Mouse (Mus musculus): ENCODE measurements around the gene Csnk2b.
"Not testable (repeated sequence)": the region's sequence is repeated elsewhere in the genome, so short reads cannot be mapped to it uniquely, and the experiment has no call there.

Csnk2b gene

DNA sequence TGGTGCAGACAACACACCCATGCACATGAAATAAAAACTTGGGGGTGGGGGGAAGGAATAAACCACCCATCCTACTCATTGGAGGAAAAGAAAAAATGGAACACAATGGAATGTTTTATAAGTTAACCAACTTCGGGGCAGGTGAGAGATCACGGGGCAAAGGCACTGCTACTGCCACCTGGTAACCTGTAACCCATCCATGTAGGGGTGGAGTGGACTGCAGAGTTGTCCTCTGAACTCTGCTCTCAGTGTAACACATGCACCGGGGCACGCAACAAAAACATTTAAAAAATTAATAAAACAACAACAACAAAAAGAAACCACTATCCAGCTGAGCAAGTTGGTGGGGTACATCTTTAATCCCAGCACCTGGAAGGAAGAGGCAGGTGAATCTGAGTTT lies 30.3 kb upstream of the Csnk2b start:
- no peak for DNase-seq (ENCODE audit: low spot score)

DNA sequence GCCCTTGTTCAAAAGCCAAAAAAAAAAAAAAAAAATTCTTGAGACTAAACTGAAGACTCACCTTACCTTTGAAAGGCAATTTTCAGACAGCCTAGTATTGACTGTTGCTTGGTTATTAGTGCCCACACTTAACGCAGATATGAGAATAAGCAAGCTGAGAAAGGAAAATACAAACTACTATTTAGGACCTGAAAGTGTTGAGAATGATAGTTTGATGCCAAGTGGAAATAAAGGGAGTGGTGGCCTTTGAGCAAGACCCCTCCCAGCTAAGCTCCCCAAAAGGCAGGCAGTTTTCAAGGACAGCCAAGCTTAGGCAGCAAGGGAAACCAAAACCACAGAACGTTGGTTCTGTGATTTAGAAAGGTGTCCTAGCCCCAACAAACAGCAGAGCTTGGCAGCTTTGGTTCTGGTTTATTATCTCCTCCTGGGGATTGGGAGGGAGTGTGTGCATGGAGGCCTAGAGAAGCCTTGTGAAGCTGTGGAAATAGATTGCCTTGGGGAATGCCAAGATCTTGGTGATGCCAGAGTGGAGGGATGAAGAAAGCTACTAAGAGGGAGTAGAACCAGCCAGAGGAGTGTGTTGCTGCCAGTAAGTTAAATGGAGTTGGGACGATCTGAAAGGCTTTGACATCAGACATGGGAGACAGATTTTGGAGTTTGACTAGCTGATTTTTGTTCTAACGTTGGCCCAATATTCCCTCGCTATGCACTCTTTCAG lies 26.2 kb upstream of the Csnk2b start:
- no peak for DNase-seq (ENCODE audit: low spot score)

GRCm38 (mm10) chr17:35147348-35147747 lies 25.5 kb upstream of the Csnk2b start:
- no peak for DNase-seq (ENCODE audit: low spot score)

DNA sequence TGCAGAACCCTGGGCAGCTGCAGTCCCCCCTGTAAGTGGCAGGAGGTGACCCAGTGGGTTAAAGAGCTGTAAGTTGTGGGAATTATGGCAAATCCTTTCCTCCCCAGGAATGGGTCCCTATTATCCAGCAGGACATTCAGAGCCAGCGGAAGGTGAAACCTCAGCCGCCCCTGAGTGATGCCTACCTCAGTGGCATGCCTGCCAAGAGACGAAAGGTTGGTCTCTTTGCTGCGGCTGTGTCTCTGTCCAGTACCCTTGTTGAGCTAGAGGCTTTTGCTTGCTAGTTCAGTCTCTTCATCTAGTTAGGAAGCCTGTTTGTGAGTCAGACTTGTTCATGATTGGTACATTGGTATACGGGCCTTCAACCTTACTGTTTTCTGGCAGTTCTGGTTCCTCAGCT lies 24.3 kb upstream of the Csnk2b start:
- DNase-seq (ENCODE audit: low spot score): no peak

DNA sequence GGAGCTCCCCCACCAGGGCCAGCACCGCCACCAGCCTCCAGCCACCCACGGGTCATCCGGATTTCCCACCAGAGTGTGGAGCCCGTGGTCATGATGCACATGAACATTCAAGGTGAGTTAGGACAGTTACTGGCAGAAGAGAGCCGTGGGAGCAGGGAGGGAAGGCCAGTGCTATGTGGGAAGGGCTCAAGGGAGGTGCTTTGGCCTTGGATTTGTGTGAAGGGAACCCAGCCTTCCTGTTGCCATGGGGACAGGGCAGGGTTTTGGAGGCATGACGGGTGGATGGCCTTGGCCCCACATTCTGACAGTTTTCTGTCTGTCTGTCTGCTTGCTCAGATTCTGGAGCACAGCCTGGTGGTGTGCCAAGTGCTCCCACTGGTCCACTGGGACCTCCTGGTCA lies 20.1 kb upstream of the Csnk2b start:
- DNase-seq (ENCODE audit: low spot score): no peak

DNA sequence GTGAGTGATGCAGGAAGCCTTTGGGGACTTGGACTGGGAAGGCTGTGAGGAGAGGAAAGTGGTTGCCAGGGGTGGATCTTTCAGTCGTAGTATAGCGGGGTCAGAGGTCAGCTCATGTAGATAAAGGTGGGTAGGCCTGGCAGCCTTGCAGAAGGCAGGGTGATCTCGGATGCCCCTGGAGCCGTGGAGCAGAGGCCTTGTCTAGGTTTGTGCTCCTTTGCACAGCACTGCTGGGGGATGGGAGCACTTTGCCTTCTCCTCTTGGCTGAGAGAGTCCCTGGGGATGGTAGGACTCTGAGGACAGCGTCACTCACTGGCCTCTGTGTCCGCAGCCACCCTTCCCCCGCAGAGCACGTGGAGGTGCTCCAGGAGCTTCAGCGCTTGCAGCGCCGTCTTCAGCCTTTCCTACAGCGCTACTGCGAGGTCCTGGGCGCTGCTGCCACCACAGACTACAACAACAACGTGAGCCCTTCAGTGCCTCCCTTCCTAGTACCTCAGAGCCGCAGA lies 18.7 kb upstream of the Csnk2b start:
- DNase-seq (ENCODE audit: low spot score): no peak

DNA sequence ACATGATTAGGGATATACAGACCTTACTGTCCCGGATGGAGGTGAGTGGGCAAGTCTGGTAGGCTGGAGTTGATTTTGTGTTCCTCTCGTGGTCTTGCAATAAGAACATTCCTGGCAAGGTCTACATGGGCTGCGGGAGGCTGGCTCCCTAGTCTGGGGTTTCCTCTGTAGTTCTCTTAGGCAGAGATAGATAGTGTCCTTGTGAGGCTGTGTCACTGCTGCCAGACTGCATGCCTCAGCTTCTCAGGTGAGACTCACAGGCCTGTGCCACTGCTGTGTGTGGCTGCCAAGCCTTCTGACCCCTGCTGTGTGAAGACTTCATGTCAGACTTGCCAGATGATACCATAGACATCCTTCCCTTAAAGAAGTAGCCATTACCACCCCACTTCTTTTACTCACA lies 17.4 kb upstream of the Csnk2b start:
- DNase-seq (ENCODE audit: low spot score): no peak

GRCm38 (mm10) chr17:35135591-35136320 lies 13.9 kb upstream of the Csnk2b start:
- DNase-seq (ENCODE audit: low spot score): no peak

- peak; percentile 68 for DNase-seq (ENCODE audit: low spot score)
Measured at GRCm38 (mm10) chr17:35134801-35135590, 13.1 kb upstream of the Csnk2b start, which contains the start of gene Bag6. TSS of gene Bag6 (plus strand) at chr17:35135178.

GRCm38 (mm10) chr17:35133517-35133916 lies 11.7 kb upstream of the Csnk2b start:
- DNase-seq (ENCODE audit: low spot score): no peak

GRCm38 (mm10) chr17:35132174-35132560 lies 10.3 kb upstream of the Csnk2b start:
- no peak for DNase-seq (ENCODE audit: low spot score)

DNA sequence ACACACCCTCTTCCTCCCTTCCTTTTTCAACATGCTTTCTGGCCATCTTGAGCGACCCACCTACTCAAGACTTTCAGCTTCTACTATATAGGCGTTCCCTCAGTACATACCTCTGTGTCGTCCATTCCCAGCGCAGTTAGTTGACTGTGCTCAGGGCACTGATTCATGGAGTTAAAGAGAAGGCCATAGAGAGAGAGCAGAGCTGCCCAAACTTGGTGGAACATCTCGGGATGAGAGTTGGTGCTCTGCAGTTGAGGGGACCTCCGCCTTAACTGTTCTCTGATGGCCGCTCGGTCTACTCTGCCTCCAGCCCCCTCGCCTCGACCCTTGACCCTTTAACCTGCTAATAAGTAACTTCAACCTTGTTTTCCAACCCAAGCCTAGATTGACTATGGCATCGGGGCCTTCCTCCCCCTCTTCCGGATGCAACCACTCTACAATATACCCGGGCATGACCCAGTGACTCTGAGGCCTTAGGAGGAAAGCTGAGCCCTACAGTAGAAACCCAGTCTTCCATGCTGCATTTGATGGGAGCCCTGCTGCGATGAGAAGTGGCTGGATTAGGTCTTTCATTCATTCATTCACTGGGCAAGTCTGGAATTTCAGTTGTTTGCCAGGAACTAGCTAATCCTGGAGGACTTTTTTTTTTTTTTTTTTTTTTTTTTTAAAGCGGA lies 9.8 kb upstream of the Csnk2b start, which contains the start of gene Apom:
Gene Apom (minus strand): TSS at position 551 of the 674 bp plus-strand sequence.
- DNase-seq (ENCODE audit: low spot score): no peak

DNA sequence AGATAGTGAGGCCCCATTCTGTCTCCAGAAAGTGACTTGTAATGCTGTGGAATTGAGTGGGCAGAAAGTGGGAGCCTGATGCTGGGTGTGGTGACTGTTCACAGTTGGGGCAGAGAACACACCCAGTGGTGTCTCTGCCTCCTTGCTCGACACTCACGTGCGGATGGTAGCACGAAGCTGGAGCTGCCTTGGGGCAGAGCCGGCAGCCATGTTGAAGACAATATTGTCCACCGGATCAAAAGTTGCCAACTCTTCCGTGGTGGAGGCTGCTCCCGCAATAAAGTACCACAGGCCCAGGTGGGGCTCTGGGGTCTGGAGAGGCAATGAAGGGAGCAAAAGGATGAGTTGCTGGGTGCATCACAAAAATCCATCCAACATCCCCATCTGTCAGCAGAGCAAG lies 9.2 kb upstream of the Csnk2b start:
- no peak for DNase-seq (ENCODE audit: low spot score)

GRCm38 (mm10) chr17:35128996-35129395 lies 7.1 kb upstream of the Csnk2b start:
- DNase-seq (ENCODE audit: low spot score): no peak

DNA sequence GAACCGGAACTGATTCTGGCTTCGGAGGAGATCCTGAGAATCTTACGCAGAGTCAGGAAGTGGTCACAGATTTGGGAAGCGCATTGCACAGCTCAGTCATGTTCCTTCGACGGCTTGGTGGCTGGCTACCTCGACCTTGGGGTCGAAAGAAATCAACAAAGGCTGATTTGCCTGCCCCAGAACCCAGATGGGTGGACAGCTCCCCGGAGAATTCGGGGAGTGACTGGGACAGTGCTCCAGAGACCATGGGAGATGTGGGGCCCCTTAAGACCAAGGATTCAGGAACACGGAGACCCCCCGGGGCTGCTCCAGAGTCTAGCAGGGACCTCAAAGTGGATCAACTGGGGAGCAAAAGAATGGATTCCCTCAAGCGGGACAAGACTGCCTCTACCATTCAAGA lies 5.2 kb upstream of the Csnk2b start:
- no peak for DNase-seq (ENCODE audit: low spot score)

- no peak for DNase-seq (ENCODE audit: low spot score)
Measured at GRCm38 (mm10) chr17:35126206-35126611, 4.4 kb upstream of the Csnk2b start, which contains the start of gene D17H6S53E. TSS of gene D17H6S53E (plus strand) at chr17:35126373.

- DNase-seq (ENCODE audit: low spot score): no peak
Measured at GRCm38 (mm10) chr17:35125578-35125977, 3.7 kb upstream of the Csnk2b start.

DNA sequence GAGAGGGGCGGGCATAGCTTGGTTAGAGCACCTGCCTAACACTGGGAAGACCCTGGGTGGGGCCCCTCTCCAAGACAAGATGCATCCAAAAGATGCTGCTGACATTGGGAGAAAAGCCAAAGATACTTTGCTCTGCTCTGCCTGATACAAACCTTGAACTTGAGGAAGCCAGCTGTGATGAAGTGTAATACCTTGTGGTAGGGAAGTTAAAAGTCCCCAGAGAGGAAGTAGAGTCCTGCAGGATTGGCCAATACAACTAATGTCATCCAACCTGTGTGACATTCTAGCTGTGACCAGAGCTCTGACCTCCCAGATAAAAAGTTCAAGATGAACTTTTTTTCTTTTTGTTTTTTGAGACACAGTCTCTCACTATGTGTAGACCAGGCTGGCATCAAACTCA lies 3.2 kb upstream of the Csnk2b start:
- DNase-seq (ENCODE audit: low spot score): no peak

DNA sequence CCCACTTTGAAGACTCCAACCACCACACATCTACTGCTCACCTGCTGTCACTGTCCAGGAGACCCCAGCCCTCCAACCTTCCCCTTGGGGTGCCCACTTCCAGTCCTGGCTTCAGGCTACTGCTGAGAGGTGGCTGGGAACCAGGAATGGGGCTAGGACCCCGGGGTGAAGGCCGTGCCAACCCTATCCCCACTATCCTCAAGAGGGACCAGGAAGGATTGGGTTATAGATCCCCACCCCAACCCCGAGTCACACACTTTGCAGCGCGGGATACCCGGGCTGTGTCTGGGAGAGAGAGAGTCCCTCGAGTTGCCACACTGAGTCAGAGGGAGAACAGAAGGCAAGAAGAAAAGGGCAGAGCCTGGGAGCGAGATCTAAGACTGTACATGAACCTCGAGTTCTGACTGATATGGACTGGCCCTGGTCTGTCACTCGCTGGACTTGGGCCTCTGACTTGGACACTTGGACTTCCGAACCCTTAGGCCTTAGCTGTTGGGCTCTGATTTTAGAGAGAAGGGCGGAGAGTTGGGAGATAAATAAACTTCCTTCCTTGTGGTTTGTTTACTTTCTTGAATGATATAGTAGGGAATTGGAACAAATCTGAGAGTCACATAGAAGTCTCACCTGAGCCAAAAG lies 2.5 kb upstream of the Csnk2b start:
- DNase-seq (ENCODE audit: low spot score): not testable (repeated sequence)

DNA sequence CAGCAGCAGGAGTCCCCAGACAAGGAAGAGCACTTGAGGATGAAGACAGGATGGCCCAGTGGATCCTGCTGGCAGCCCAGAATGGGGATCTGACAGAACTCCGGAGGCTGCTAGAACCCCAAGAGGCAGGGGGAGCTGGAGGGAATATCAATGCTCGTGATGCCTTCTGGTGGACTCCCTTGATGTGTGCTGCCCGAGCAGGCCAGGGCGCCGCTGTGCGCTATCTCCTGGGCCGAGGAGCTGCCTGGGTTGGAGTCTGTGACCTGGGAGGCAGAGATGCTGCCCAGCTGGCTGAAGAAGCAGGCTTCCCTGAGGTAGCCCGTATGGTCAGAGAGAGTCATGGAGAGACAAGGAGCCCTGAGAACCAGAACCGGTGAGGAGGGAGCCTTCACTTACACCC lies 1.4 kb upstream of the Csnk2b start:
- DNase-seq (ENCODE audit: low spot score): not testable (repeated sequence)

- peak; percentile 83 for DNase-seq (ENCODE audit: low spot score)
Measured at GRCm38 (mm10) chr17:35121143-35121799, 582 bp downstream of the Csnk2b start, which contains the start of gene Gpank1. TSS of gene Gpank1 (plus strand) at chr17:35121455.
